Mouse (Mus musculus) cerebral cortex, adult 2 months (tissue): ENCODE measurements around the gene Lclat1.

ENCODE experiments used
- WGBS: fragments of 180-500 bp; shearing (Covaris S2); methylation state at CpG from one replicate; pipeline ENCODE4 v1.1.7; 2018; 5-methylcytosine and 5-hydroxymethylcytosine counted together

Gene Lclat1

DNA sequence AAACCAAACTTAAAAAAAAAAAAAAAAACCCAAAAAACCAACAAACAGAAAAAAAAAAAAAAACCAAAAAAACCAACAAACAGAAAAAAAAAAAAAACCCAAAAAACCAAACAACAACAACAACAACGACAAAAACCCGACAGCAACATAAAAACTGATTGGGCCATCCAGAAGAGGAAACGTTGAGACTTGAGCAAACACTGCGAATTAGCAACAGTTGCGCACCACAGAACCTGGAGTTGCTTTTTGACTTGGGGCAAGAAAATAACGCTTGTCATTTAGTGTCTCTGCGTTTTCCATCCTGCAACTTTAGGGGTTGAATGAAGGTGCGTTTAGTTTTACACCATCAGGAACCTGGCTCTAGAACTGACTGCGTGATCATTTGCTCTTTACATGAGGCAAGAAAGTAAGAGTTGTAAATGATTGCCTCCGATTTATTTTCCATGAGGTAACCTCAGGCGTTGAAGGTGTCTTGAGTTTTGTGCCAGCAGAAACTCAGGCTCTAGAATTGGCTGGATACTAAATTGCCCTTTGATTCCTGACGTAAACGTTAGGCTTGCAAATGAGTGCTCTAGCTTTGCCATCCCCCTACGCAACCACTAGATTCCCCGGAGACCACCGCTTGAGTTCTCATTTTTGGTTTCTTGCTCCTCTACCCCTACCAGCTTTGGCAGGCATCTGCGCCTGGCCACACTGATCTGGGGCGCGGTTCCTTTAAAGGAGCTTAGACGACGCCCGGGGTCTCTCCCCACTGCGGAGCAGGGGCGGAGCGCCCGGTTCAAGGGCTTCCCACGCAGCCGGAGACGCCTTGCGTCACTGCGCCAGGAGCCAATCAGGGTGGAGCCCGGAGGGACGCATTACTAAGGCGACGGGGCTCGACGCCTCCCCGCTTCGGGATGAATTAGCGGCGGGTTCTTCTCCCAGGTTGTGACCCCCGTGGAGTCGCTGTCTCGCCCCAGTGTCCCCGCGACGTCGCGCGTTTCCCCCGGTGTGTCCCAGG is at the start of gene Lclat1:
Gene Lclat1, plus strand, starts transcription at position 828 of the 1,000 bp plus-strand sequence.
- WGBS = 5% methylated on average over 51 of the region's 51 CpGs

DNA sequence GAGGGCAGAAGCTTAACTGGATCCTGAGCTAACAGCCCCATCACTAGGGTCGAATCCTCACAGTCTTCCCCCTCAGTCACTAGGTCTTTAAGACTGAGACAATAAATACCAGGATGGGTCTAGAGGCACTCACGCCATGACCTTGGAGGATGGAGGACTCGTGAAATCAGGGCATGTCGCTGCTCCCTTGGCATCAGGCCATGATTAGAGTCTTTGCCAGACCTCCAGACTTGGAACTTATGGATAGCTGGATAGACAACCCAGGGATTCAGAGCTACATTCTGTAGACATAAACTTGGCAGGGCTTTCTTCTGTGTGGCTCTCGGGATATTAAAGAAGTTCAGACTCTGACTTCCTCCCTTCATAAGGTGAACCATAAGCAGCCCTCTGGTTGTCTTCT is 49.5 kb upstream of the Lclat1 start:
- 74% methylated on average over 5 of the region's 5 CpGs for WGBS

DNA sequence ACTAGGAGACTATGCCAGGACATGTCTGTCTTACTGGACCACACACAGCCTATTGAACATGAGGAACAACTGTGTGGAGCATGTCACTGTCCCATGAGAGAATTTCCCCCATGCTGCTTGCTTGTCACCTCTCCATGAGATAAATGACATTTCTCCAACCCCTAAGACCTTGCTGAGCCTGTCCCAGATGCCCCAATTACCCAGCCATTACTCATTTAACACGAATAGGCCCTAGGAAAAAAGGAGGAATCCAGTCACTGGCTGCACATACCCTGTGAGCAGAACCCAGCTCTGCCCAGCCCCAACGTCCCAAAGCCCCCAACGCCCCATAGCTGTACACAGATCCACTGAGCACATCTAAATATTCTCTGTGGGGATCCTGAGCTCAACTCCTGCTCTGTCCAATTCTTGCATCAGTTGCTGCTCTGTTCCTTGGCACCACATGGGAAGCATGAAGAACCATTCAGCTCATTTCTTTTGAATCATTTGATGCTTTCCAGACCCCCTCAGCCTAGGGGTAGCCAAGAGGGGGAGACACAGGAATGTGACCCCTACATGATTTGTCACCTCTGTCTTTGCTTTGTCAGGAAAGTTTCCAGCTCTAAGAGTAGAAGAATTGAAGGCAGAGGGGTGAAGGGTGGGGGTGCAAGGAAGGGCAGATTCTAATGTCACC is 47.4 kb upstream of the Lclat1 start:
- WGBS = 75% methylated on average over 3 of the region's 3 CpGs

DNA sequence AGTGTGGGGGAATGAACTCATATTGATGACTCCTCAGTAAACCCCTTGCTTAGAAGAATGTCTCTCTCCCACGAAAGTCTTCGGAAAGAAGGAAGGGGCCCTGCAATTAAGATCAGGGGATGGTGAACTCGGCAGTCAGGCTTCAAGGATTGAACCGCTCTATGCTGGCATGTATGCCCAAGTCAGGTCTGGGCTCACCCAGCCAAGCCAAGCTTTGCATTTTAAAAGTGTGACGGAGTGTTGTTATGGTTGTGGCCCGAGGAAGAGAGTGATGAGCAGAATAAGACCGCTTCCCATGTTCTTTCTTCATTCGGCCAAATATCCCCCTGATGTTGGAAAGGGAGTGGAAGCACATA is 46.9 kb upstream of the Lclat1 start:
- WGBS = 93% methylated on average over 8 of the region's 8 CpGs

DNA sequence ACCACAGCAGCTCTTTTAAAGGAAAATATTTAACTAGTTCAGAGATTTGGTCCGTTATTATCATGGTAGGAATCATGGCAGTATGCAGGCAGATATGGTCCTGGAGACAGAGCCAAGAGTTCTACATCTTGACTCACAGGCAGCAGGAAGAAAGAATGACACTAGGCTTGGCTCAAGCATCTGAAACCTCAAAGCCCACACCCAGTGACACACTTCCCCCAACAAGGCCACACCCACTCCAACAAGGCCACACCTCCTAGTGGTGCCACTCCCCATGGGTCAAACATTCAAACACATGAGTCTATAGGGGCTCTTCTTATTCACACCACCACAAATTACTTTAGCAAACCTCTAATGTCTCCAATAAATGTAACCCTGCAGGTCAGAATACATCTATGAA is 45.1 kb upstream of the Lclat1 start:
- WGBS = 75% methylated on average over 1 of the region's 1 CpGs

DNA sequence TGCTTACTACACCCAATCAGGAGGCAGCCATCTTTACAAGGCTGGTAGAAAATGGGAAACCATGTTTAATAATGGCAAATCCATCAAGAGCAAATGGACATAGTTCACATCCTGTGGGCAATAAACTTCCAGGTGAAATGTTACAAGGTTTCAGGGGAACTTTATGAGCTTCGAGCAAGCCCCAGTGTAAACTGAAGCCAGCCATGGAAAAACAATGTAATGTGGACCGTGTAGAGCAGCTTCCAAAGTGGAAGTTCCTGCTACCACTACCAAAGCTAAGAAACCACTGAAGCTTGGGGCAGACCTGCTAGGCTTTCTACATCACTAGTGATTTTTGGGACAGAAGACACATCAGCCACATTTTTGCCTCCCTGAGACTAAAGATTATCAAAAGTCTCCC is 44.5 kb upstream of the Lclat1 start:
- WGBS = 89% methylated on average over 2 of the region's 2 CpGs

DNA sequence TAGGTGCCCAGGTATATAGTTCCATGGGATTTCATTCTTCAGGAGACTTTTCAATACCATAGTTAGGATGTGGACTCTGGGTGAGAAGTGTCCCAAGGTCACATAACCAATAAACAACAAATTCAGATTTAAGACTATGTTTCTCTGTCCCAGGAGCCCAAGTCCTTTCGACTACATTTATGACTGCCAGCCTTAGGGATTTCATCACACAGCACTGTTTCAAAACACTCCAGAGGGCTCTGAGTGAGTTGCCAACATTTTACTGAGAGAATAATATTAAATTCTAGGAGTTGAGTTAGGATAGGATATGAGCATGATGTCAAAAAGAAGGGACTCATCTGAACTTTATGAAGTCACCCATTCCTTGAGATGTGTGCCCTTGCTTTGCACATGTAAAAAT is 44.0 kb upstream of the Lclat1 start:
- 88% methylated on average over 1 of the region's 1 CpGs for WGBS

DNA sequence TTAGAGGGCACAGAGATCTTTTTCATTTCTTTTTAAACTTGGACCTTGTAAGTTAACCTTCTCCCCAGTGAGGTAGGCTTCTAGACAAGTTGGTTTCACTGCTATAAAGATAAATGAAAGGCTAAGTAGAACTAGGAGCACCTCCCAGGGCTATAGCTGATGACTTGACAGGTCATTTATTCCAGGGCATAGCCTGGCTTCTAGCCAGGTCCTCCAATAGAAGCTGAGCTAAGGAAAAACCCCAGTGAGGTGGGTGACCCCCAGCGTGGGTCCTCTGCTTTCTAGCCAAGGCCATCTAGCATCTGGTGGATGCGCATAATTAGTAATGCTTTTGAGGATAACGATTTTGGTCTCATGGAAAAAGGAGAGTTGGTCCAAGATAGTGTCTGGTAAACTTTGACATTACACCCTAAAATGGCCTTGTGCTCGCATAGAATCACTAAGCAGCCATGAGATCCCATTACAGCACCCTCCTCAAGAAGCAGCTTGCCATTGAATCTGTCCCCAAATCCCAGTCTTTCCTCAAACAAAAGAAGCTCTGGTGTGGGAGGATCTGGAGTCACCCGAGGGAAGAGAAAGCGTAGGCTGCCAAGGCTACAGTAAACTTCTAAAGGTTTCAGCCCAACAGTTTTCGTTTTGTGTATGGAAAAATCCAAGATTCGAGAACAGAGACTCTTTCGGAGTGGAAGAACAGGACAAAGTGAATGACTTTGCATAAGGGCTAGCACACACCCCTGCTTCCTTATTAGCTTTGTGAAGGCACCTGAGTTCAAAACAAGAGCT is 41.2 kb upstream of the Lclat1 start:
- 57% methylated on average over 9 of the region's 9 CpGs for WGBS

DNA sequence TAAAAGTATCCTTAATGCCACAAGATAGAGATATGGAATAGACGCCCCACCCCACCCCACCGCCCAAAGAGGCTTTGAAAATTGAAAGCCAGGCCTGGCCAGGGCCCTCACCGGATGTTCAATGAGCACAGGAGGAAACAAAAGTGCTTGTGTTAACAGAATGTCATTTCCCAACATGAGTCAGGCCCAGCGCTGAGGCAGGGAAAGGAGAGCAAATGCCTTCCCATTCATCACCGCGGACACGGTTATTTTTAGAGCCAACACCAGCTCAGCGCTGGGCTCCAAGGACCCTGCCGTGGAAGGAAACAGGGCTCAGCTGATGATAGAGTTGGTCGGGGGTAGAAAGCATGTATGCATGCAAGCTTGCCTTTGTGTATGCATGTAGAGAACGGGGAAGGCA is 40.4 kb upstream of the Lclat1 start:
- WGBS = 35% methylated on average over 11 of the region's 11 CpGs

DNA sequence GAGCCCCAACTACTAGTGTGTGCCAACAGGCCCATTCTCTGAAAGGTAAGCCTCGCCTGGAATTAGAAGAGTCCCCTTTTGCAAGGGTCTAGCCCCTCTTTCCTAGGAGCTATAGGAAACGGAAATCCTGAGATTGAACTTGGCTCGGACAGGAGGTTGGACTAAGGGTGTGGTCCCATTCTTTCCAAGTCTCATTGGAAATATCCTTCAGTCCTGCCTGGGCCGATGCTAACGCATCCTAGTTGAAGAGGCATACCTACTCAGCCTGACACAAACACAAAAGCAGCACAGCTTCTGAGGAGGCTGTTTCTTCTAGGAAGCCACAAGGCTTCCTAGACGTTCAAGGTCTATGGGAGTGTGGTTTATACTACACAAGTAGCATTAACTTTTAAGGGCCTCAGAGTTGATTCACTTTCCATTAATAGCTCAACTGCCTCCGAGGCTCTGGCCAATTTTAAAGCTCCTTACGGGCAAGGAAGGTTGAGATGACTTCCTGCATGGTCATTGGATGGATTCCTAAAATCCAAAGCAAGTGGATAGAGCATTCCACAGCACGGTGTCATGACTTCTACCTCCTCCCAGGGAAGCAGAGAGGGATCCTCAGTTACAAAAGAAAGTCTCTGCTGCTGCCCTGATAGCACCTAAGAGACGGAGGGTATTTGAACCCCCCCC is 39.3 kb upstream of the Lclat1 start:
- WGBS = 81% methylated on average over 10 of the region's 10 CpGs

DNA sequence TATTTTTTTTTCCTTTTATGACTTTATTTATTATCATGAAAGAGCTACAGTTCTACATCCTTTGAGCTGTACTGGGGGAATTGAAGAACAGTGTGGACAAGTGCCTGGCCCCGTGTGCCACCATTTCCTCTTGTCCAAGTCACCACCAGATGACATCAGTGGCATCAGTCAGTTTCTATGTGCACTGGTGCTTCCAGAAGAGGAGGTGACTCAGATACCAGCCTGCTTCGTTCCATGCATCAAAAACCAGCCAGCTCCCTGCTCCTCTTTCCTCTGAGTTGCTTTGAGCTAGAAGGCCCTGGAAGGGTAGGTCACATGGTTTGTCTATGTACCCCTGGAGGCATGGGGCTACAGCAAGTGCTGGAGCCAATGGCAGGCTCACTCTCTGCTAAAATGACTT is 37.3 kb upstream of the Lclat1 start:
- WGBS = 75% methylated on average over 2 of the region's 2 CpGs

DNA sequence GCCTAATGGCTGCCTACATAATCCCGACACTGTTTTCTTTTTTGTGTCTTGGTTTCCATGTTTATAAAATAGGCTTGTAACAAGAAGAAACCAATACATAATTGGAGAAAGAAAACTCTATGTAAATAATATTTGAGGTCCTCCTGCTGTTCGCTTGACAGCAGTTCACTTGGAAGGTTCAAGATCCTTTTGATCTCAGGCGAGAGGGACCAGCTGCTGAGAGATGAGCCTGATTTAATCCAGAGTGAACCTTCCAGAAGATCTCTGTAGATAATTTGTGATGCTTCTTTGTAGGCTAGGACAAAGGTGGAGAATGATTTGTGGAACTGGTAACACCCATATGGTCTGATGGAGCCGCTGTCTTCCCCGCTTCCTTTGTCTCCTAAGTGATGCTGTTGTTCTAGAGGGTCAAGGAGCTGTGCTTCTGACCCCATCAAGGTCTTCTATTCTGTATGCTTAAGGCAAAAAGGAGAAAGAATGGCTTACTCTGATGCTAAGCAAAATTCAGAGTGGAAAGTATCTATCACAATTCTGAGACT is 36.0 kb upstream of the Lclat1 start:
- WGBS = 89% methylated on average over 5 of the region's 5 CpGs

DNA sequence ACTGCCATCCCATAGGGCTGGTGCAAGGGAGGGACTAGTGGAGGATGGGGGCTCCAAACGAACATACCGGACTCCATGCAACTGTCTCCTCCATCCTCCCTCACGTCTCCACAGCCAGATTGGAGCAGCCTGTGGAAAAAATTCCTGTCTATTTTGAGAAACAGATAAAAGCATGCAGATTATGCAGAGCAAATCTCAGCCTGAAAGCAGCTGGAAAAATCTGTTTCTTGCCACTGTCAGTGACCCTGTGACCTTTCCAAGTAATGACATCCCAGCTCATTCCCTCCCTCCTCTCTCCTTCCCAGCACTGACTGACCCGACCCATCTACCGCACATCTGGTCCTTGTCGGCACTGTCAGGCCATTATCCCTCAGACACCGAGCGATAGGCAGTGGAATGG is 35.5 kb upstream of the Lclat1 start:
- 54% methylated on average over 8 of the region's 8 CpGs for WGBS

DNA sequence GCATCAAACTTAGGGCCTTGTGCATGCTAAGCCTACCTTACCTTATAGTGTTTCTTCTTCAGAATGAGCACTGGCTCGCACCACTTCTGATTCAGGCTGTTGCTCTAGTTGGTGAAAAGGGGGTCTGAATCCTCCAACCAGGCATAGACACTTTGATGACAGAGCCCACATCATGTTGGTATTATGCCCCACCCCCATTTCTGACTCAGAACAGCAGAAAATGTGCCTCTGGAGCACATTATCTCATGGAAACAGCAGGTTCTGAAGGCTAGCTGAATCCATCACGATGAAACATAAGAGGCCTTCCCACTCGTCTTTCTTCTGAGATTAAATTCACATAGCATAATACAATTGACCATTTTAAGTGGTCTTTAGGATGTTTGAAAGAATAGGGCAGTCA is 33.2 kb upstream of the Lclat1 start:
- WGBS = 66% methylated on average over 3 of the region's 3 CpGs

DNA sequence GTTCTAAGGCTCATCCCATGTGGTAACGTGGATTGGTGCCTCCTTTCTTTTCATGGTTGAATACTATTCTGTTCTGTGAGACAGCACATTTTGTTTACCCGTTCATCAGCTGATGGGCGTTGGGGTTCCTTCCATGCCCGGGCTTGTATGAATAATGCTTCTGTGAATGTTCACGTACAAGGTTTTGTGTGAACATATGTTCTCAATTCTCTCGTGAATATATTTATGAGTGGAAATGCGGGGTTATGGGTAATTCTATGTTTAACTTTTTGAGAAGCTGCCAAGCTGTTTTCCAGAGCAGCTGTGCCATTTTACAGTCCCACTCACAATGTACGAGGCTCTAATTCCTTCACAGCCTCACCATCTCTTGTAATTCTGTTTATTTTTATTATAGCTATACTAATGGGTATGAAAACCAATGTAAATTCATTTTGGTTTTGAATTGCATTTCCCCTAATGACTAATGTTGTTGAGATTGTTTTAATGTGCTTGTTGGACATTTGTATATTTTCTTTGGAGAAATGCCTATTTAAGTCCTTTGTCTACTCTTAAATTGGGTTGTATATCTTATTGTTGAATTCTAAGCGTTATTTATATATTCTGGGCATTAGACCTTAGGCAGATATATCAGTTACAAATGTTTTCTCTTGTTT is 32.4 kb upstream of the Lclat1 start:
- whole genome bisulfite sequencing = 28% methylated on average over 9 of the region's 9 CpGs

DNA sequence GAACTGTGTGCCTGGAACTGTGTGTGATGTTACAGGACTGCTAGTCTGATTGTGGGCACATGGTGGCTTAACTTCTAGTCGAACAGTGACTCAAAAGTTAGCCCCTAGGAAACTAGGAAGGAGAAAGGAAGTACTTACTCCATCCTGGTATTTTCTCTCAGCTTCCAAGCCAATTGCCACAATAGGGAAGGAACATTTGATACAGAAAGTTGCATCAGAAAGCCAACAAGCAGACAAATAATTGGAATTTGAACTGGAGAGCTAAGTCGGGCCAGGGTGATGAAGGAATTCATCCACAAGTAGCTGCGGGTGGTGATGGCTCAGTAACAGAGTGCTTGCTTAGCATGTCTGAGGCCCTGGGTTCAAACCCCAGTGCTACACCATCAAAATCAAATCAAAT is 30.1 kb upstream of the Lclat1 start:
- 94% methylated on average over 3 of the region's 3 CpGs for WGBS

DNA sequence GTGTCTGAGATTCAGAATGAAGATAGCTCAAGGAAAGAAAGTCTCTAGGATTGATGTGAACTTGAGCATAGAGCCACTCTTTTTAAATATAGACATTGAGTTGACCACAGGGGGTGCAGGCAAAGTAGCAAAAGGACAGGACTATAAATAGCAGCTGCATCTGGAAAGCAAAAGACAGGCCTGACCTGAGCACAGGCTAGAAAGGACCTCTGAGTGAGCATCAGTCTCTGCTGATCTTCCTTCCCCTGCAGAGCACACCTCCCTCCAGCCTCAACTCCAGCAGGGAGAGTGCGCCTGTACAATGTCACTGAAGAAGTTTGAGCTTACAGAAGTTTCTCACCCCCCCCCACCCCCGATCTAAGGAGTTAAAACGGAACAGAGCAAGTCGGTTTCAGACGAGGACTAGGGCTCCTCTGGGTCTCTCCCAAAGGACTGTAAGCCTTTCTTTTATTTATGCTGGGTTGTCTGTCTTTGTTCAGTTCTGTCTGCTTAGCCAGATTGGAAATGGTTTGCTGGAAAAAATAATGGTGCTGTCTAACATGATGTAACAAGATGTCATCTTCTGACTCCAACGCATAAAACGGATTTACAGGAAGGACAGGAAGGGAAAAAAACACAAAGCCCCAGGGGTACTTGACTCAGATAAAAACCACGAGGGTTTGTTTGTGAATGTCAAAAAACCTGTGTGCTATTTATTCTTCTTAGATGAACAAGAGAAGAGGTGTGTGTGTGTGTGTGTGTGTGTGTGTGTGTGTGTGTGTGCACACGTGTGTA is 26.2 kb upstream of the Lclat1 start:
- 56% methylated on average over 9 of the region's 9 CpGs for WGBS

DNA sequence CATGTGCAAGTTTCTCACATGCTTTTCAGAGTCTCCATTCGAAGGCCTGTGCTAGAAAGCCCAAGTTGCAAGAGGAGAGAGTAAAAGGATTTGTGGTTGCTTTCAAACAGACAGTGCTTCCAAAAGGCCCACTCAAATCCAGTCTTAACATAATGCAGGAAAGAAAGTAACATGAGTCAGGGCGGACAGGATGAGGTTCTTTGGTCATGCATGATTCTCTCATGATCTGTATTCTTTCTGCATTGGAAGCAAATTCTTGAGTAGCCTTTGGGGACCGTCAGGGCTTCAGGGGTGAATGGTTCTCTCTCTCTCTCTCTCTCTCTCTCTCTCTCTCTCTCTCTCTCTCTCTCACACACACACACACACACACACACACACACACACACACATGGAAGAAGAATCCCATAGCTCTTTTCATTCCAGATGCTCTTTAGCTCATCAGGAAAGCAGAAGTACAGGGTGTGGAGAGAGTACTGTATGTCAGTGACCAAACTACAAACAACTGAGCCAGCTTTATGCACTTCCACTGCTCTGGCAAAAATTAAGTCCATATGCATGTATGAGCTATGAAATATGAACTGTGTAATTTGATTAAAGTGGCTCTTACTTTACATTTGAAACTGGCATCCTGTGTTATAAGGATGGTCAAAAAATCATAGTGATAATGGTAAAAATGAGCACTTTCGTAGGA is 25.1 kb upstream of the Lclat1 start:
- WGBS = 93% methylated on average over 4 of the region's 4 CpGs

DNA sequence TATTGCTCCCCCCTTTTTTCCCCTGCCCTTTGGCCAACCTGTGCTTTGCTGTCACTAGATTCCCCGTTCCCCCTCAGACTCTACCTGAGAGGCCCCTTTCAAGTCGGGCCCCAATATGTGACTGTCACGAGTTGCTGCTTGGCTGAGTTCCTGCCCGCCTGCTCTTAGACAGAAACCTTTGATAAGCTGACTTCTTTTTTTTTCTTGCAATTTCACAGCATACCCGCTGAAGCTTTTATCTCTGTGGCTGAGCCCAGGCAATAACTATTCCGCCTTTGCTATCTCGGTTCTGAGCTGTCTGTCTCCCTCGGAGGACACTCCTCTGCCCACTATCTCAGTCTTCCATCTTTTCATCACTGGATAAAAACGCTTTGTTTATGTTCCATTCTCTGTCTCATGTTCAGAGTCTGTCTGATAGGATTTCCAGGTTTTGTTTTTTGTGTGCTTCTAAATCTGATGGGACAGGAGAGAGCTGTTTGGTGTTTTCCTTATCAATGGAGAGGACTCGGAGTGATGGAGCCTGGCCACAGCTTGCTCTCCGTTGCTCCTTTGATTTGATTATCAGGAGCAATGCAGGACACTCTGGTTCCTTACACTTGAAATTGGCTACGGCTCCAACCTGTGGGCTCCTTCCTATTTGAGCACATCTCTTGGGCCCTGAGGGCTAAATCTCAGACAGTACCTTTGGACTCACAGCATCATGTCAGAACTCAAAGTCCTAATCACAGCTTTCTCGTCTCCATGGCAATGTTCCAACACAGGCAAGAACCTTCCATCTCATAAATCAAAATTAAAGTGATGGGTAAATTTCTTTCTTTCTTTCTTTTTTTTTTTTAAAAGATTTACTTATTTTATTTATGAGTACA is 20.5 kb upstream of the Lclat1 start:
- WGBS = 58% methylated on average over 13 of the region's 13 CpGs
